Mouse (Mus musculus) CH12.LX (cell line): ENCODE measurements around the gene Fam162a.

Experiments
- CTCF ChIP-seq, 2 experiments: IDR thresholded peaks in 1 of 2; conservative IDR thresholded peaks in 1 of 2; 2 replicates each; pipeline ENCODE4 v1.5.1; 2011 to 2012; ENCODE audit warnings: low read depth in 2 of 2, low read length in 2 of 2, improper control_type of control experiment in 1 of 2, inconsistent platforms in 1 of 2, mild to moderate bottlenecking in 1 of 2, moderate library complexity in 1 of 2
- GABPA ChIP-seq: IDR thresholded peaks from 2 replicates; pipeline ENCODE4 v1.6.1; 2012; ENCODE audit warnings: low read depth, low read length, improper control_type of control experiment, inconsistent platforms; ENCODE audit not compliant: insufficient replicate concordance
- JUND ChIP-seq: conservative IDR thresholded peaks from 2 replicates; pipeline ENCODE4 v1.6.1; 2011; ENCODE audit warnings: low read depth, low read length, improper control_type of control experiment
- NELFE ChIP-seq: IDR thresholded peaks from 2 replicates; pipeline ENCODE4 v1.6.1; 2011; ENCODE audit warnings: low read depth, low read length, improper control_type of control experiment
- NRF1 ChIP-seq: IDR thresholded peaks from 2 replicates; pipeline ENCODE4 v1.6.1; 2014; ENCODE audit warnings: low read depth, mild to moderate bottlenecking, inconsistent platforms, low read length, improper control_type of control experiment, moderate library complexity
- POLR2A ChIP-seq: IDR thresholded peaks from 2 replicates; pipeline ENCODE4 v1.6.1; 2011; ENCODE audit warnings: low read depth, mild to moderate bottlenecking, improper control_type of control experiment, low read length

- TF ChIP-seq NRF1 = no peak
- no peak for TF ChIP-seq NELFE
- TF ChIP-seq GABPA = no peak
- no peak for TF ChIP-seq CTCF (conservative IDR thresholded peaks at IDR 0.05 in 1 of 2, IDR thresholded peaks at IDR 0.05 in 1 of 2; ENCODE audit: low read depth in 2 of 2, low read length in 2 of 2)
- no peak for TF ChIP-seq POLR2A
- no peak for TF ChIP-seq JUND
Measured at GRCm38 (mm10) chr16:36057933-36058475, 13.4 kb downstream of the Fam162a start.
